Mouse (Mus musculus) neural tube, embryonic 13.5 days (tissue): ENCODE results near the gene Pex26. TPM values are rescaled to one million over a fixed set of nuclear protein-coding genes. Genes with fewer than 3 reads are reported as not detected.

Experiments used
- ATAC-seq: fragments of 200-750 bp; cut with Nextera tagmentation; 2 replicates; pipeline ENCODE4 v1.8.0; 2017; ENCODE audit warnings: low read depth, mild to moderate bottlenecking, moderate TSS enrichment, moderate library complexity
- H3K27ac ChIP-seq: fragments of 300-500 bp; sonication (generic); replicated peaks from 2 replicates; pipeline ENCODE4 v1.5.1; 2015; ENCODE audit warnings: moderate library complexity, mild to moderate bottlenecking, inconsistent platforms
- H3K27me3 ChIP-seq: fragments of 300-500 bp; sonication (generic); 2 replicates; pipeline ENCODE4 v1.6.1; 2015; ENCODE audit warnings: mild to moderate bottlenecking, inconsistent platforms
- H3K36me3 ChIP-seq: fragments of 300-500 bp; sonication (generic); 2 replicates; pipeline ENCODE4 v1.6.1; 2015; ENCODE audit warnings: mild to moderate bottlenecking, inconsistent platforms
- H3K4me1 ChIP-seq: fragments of 300-500 bp; sonication (generic); replicated peaks from 2 replicates; pipeline ENCODE4 v1.6.1; 2015; ENCODE audit warnings: inconsistent platforms
- H3K4me2 ChIP-seq: fragments of 300-500 bp; sonication (generic); 2 replicates; pipeline ENCODE4 v1.6.1; 2015; ENCODE audit warnings: inconsistent platforms, mild to moderate bottlenecking, moderate library complexity
- H3K4me3 ChIP-seq: fragments of 300-500 bp; sonication (generic); 2 replicates; pipeline ENCODE4 v1.5.1; 2015; ENCODE audit warnings: mild to moderate bottlenecking, inconsistent platforms
- H3K9ac ChIP-seq: fragments of 300-500 bp; sonication (generic); 2 replicates; pipeline ENCODE4 v1.6.1; 2015; ENCODE audit warnings: moderate library complexity, mild to moderate bottlenecking, inconsistent platforms
- H3K9me3 ChIP-seq: fragments of 300-500 bp; sonication (generic); 2 replicates; pipeline ENCODE4 v1.6.1; 2016; ENCODE audit warnings: inconsistent platforms
- WGBS: fragments of 180-500 bp; shearing (Covaris S2); methylation state at CpG from one replicate; pipeline ENCODE4 v1.1.7; 2015; 5-methylcytosine and 5-hydroxymethylcytosine counted together
- polyA plus RNA-seq: library from polyadenylated mRNA; unstranded; fragments of >200 nt; fragmentation: Nextera tagmentation; extraction: Ambion mirVana; gene quantifications from 2 replicates; pipeline ENCODE4 v1.2.1, GENCODE M21; 2015

Gene Pex26
- polyA plus RNA-seq, 1 experiment from 2014 or later: 13.5 TPM

GRCm38 (mm10) chr6:121226043-121226442 lies 42.6 kb downstream of the Pex26 start:
- Histone ChIP-seq H3K9ac (no peak overlapping the region), H3K36me3 (no peaks in the 10 kb centered on the region), H3K27ac (no peak overlapping the region), H3K4me2 (no peak overlapping the region), H3K9me3 (no peaks in the 10 kb centered on the region), H3K27me3 (no peaks in the 10 kb centered on the region), H3K4me3 (no peak overlapping the region), H3K4me1 (no peaks in the 10 kb centered on the region)
- no peak for ATAC-seq
- 63% methylated on average over 4 of the region's 4 CpGs for WGBS

- ATAC-seq: no peak
- Histone ChIP-seq H3K4me1 (no peaks in the 10 kb centered on the region), H3K4me3 (no peak overlapping the region), H3K9ac (no peak overlapping the region), H3K9me3 (no peaks in the 10 kb centered on the region), H3K27me3 (no peaks in the 10 kb centered on the region), H3K4me2 (no peak overlapping the region), H3K27ac (no peak overlapping the region), H3K36me3 (no peaks in the 10 kb centered on the region)
- WGBS: 90% methylated on average over 2 of the region's 2 CpGs
These were observed 43.3 kb downstream of the Pex26 start for GRCm38 (mm10) chr6:121226744-121227143.

- no peak overlapping the region for H3K4me3 ChIP-seq
- ATAC-seq: no peak
- H3K4me2 ChIP-seq: no peak overlapping the region
- no peaks in the 10 kb centered on the region for H3K36me3 ChIP-seq
- H3K27me3 ChIP-seq: no peaks in the 10 kb centered on the region
- no peaks in the 10 kb centered on the region for H3K9me3 ChIP-seq
- H3K27ac ChIP-seq: no peak overlapping the region
- no peak overlapping the region for H3K9ac ChIP-seq
- WGBS: 75% methylated on average over 8 of the region's 8 CpGs
- no peaks in the 10 kb centered on the region for H3K4me1 ChIP-seq
These were observed 45.0 kb downstream of the Pex26 start for GRCm38 (mm10) chr6:121228421-121228820.

- Histone ChIP-seq H3K4me2 (no peak overlapping the region), H3K27ac (no peak overlapping the region), H3K4me3 (no peak overlapping the region), H3K9me3 (no peaks in the 10 kb centered on the region), H3K36me3 (no peaks in the 10 kb centered on the region), H3K27me3 (no peaks in the 10 kb centered on the region), H3K4me1 (no peaks in the 10 kb centered on the region), H3K9ac (no peak overlapping the region)
- ATAC-seq: no peak
- 70% methylated on average over 1 of the region's 1 CpGs for WGBS
These were observed 49.2 kb downstream of the Pex26 start for GRCm38 (mm10) chr6:121232652-121233051.

- Histone ChIP-seq H3K27ac (no peak overlapping the region), H3K9me3 (no peaks in the 10 kb centered on the region), H3K27me3 (no peaks in the 10 kb centered on the region), H3K4me3 (no peak overlapping the region), H3K36me3 (no peaks in the 10 kb centered on the region), H3K9ac (no peak overlapping the region), H3K4me2 (no peak overlapping the region), H3K4me1 (no peaks in the 10 kb centered on the region)
- ATAC-seq: no peak
- 93% methylated on average over 2 of the region's 2 CpGs for WGBS
These were observed 52.9 kb downstream of the Pex26 start for GRCm38 (mm10) chr6:121236386-121236785.

- Histone ChIP-seq H3K36me3 (no peaks in the 10 kb centered on the region), H3K4me2 (no peak overlapping the region), H3K9me3 (no peaks in the 10 kb centered on the region), H3K9ac (no peak overlapping the region), H3K27me3 (no peaks in the 10 kb centered on the region), H3K4me1 (no peaks in the 10 kb centered on the region), H3K4me3 (no peak overlapping the region), H3K27ac (no peak overlapping the region)
- WGBS: 91% methylated on average over 4 of the region's 4 CpGs
- ATAC-seq: no peak
These were observed 54.7 kb downstream of the Pex26 start for GRCm38 (mm10) chr6:121238209-121238608.

- no peak overlapping the region for H3K4me2 ChIP-seq
- H3K4me3 ChIP-seq: no peak overlapping the region
- no peak overlapping the region for H3K9ac ChIP-seq
- no peak for ATAC-seq
- H3K4me1 ChIP-seq: peaks cover 12% of the 10 kb centered on the region
- H3K9me3 ChIP-seq: no peaks in the 10 kb centered on the region
- H3K36me3 ChIP-seq: no peaks in the 10 kb centered on the region
- H3K27ac ChIP-seq: no peak overlapping the region
- 86% methylated on average over 2 of the region's 2 CpGs for WGBS
- peaks cover 9% of the 10 kb centered on the region for H3K27me3 ChIP-seq
These were observed 58.3 kb downstream of the Pex26 start for GRCm38 (mm10) chr6:121241780-121242179.

GRCm38 (mm10) chr6:121243161-121243560 lies 59.7 kb downstream of the Pex26 start:
- Histone ChIP-seq H3K4me3 (no peak overlapping the region), H3K27ac (no peak overlapping the region), H3K9ac (no peak overlapping the region), H3K9me3 (no peaks in the 10 kb centered on the region), H3K4me2 (no peak overlapping the region), H3K4me1 (peaks cover 12% of the 10 kb centered on the region), H3K36me3 (no peaks in the 10 kb centered on the region), H3K27me3 (peaks cover 21% of the 10 kb centered on the region)
- WGBS: 60% methylated on average over 10 of the region's 10 CpGs
- no peak for ATAC-seq

- peaks cover 21% of the 10 kb centered on the region for H3K27me3 ChIP-seq
- no peaks in the 10 kb centered on the region for H3K9me3 ChIP-seq
- ATAC-seq: peak; percentile 95
- H3K4me1 ChIP-seq: peaks cover 12% of the 10 kb centered on the region
- H3K4me3 ChIP-seq: peak within 1 kb of the TSS; percentile 53
- peak within 1 kb of the TSS; percentile 72 for H3K9ac ChIP-seq
- H3K4me2 ChIP-seq: peak within 1 kb of the TSS; percentile 80
- H3K36me3 ChIP-seq: no peaks in the 10 kb centered on the region
- 11% methylated on average over 35 of the region's 35 CpGs for WGBS
- no peak within 1 kb of the TSS for H3K27ac ChIP-seq
These were observed 61.9 kb downstream of the Pex26 start, which contains the start of gene Usp18 for GRCm38 (mm10) chr6:121245127-121246036. Gene Usp18 (plus strand): TSS chr6:121245906.

GRCm38 (mm10) chr6:121246037-121246361 lies 62.5 kb downstream of the Pex26 start:
- ATAC-seq: peak; percentile 65
- peak overlapping the region; percentile 53 for H3K4me3 ChIP-seq
- peak overlapping the region; percentile 80 for H3K4me2 ChIP-seq
- peaks cover 12% of the 10 kb centered on the region for H3K4me1 ChIP-seq
- H3K27ac ChIP-seq: no peak overlapping the region
- no peaks in the 10 kb centered on the region for H3K9me3 ChIP-seq
- peaks cover 21% of the 10 kb centered on the region for H3K27me3 ChIP-seq
- H3K9ac ChIP-seq: peak overlapping the region; percentile 72
- WGBS: 18% methylated on average over 4 of the region's 4 CpGs
- no peaks in the 10 kb centered on the region for H3K36me3 ChIP-seq
